Mouse (Mus musculus) CH12.LX (cell line): Measurements from ENCODE around the gene 4921517D22Rik. TPM values are rescaled to one million over a fixed set of nuclear protein-coding genes. Genes with fewer than 3 reads are reported as not detected.
A peak's percentile ranks its signal among the peaks of the same experiment; 100 is the strongest.

Experiments
- DNase-seq: peaks from one replicate; pipeline ENCODE4 v3.0.0-alpha.2; 2013; ENCODE audit errors: extremely low read depth
- H3K27ac ChIP-seq: 2 replicates; pipeline ENCODE4 v1.5.1; 2012; ENCODE audit warnings: low read depth, mild to moderate bottlenecking, control low read depth, moderate library complexity; ENCODE audit not compliant: insufficient read depth
- H3K27me3 ChIP-seq: replicated peaks from 2 replicates; pipeline ENCODE3; 2012; ENCODE audit warnings: inconsistent platforms
- H3K36me3 ChIP-seq, 2 experiments: replicated peaks in 1 of 2; 2 replicates each; pipeline versions ENCODE3 to v1.6.1; 2012; ENCODE audit warnings: inconsistent platforms in 1 of 2, low read length in 1 of 2, mild to moderate bottlenecking in 1 of 2, mixed read lengths in 1 of 2, moderate library complexity in 1 of 2; ENCODE audit not compliant: control insufficient read depth in 1 of 2, insufficient read depth in 1 of 2
- H3K4me1 ChIP-seq, 2 experiments: 2 replicates each; pipeline ENCODE4 v1.6.1; 2012; ENCODE audit warnings: inconsistent platforms in 1 of 2, moderate library complexity in 1 of 2; ENCODE audit not compliant: insufficient read depth in 2 of 2, control insufficient read depth in 1 of 2
- H3K4me2 ChIP-seq: 2 replicates; pipeline ENCODE4 v1.6.1; 2012; ENCODE audit warnings: low read depth, mild to moderate bottlenecking, control low read depth; ENCODE audit not compliant: poor library complexity, insufficient read depth, severe bottlenecking
- H3K4me3 ChIP-seq, 3 experiments: fragments of 150-350 bp in 1 of 3; sonication (generic) in 1 of 3; replicated peaks in 1 of 3; 2 replicates each; pipeline versions ENCODE3 to v1.5.1; 2011 to 2012; ENCODE audit warnings: low read depth in 2 of 3, low read length in 2 of 3, mild to moderate bottlenecking in 2 of 3, moderate library complexity in 2 of 3, control low read depth in 1 of 3, improper control_type of control experiment in 1 of 3, inconsistent platforms in 1 of 3, mixed read lengths in 1 of 3; ENCODE audit not compliant: poor library complexity in 1 of 3
- H3K79me2 ChIP-seq: replicated peaks from 2 replicates; pipeline ENCODE4 v1.6.1; 2012; ENCODE audit warnings: mild to moderate bottlenecking, moderate library complexity; ENCODE audit not compliant: control insufficient read depth, poor library complexity, insufficient read depth, severe bottlenecking; ENCODE audit errors: extremely low read depth
- H3K9ac ChIP-seq: 2 replicates; pipeline ENCODE4 v1.6.1; 2012; ENCODE audit warnings: low read depth, mild to moderate bottlenecking, control low read depth, moderate library complexity; ENCODE audit not compliant: insufficient read depth
- H3K9me3 ChIP-seq: replicated peaks from 2 replicates; pipeline ENCODE3; 2012; ENCODE audit warnings: low read length, inconsistent platforms, mixed read lengths
- BHLHE40 ChIP-seq: IDR thresholded peaks from 2 replicates; pipeline ENCODE4 v1.6.1; 2011; ENCODE audit warnings: mild to moderate bottlenecking, low read depth, low read length, improper control_type of control experiment
- CHD1 ChIP-seq: IDR thresholded peaks from 2 replicates; pipeline ENCODE4 v1.6.1; 2012; ENCODE audit warnings: low read depth, low read length, improper control_type of control experiment, inconsistent platforms
- CTCF ChIP-seq, 2 experiments: IDR thresholded peaks in 1 of 2; conservative IDR thresholded peaks in 1 of 2; 2 replicates each; pipeline ENCODE4 v1.5.1; 2011 to 2012; ENCODE audit warnings: low read depth in 2 of 2, low read length in 2 of 2, improper control_type of control experiment in 1 of 2, inconsistent platforms in 1 of 2, mild to moderate bottlenecking in 1 of 2, moderate library complexity in 1 of 2
- E2F4 ChIP-seq: IDR thresholded peaks from 2 replicates; pipeline ENCODE4 v1.6.1; 2011; ENCODE audit warnings: low read depth, low read length, improper control_type of control experiment; ENCODE audit not compliant: insufficient replicate concordance
- EP300 ChIP-seq: IDR thresholded peaks from 2 replicates; pipeline ENCODE4 v1.6.1; 2011; ENCODE audit warnings: low read length, improper control_type of control experiment
- ETS1 ChIP-seq: conservative IDR thresholded peaks from 2 replicates; pipeline ENCODE4 v1.6.1; 2012; ENCODE audit warnings: low read depth, mild to moderate bottlenecking, inconsistent platforms, low read length, improper control_type of control experiment, moderate library complexity
- GABPA ChIP-seq: IDR thresholded peaks from 2 replicates; pipeline ENCODE4 v1.6.1; 2012; ENCODE audit warnings: low read depth, low read length, improper control_type of control experiment, inconsistent platforms; ENCODE audit not compliant: insufficient replicate concordance
- IRF4 ChIP-seq: IDR thresholded peaks from 2 replicates; pipeline ENCODE4 v1.6.1; 2014; ENCODE audit warnings: low read depth, mild to moderate bottlenecking, inconsistent platforms, low read length, improper control_type of control experiment
- MAX ChIP-seq: IDR thresholded peaks from 2 replicates; pipeline ENCODE4 v1.6.1; 2011; ENCODE audit warnings: low read length, improper control_type of control experiment
- MAZ ChIP-seq: IDR thresholded peaks from 2 replicates; pipeline ENCODE4 v1.6.1; 2012; ENCODE audit warnings: low read depth, mild to moderate bottlenecking, inconsistent platforms, low read length, improper control_type of control experiment, moderate library complexity
- MXI1 ChIP-seq: IDR thresholded peaks from 2 replicates; pipeline ENCODE4 v1.6.1; 2011; ENCODE audit warnings: mild to moderate bottlenecking, low read depth, low read length, improper control_type of control experiment
- PAX5 ChIP-seq: IDR thresholded peaks from 2 replicates; pipeline ENCODE4 v1.6.1; 2012; ENCODE audit warnings: low read length, inconsistent platforms, mixed read lengths
- POLR2A ChIP-seq: IDR thresholded peaks from 2 replicates; pipeline ENCODE4 v1.6.1; 2011; ENCODE audit warnings: low read depth, mild to moderate bottlenecking, improper control_type of control experiment, low read length
- SIN3A ChIP-seq: IDR thresholded peaks from 2 replicates; pipeline ENCODE4 v1.6.1; 2012; ENCODE audit warnings: low read length, improper control_type of control experiment, inconsistent platforms
- TCF12 ChIP-seq: IDR thresholded peaks from 2 replicates; pipeline ENCODE4 v1.6.1; 2014; ENCODE audit warnings: low read depth, mild to moderate bottlenecking, inconsistent platforms, low read length, improper control_type of control experiment
- UBTF ChIP-seq: IDR thresholded peaks from 2 replicates; pipeline ENCODE4 v1.6.1; 2012; ENCODE audit warnings: low read depth, mild to moderate bottlenecking, inconsistent platforms, low read length, improper control_type of control experiment, moderate library complexity
- USF1 ChIP-seq: IDR thresholded peaks from 2 replicates; pipeline ENCODE4 v1.6.1; 2014; ENCODE audit warnings: low read depth, mild to moderate bottlenecking, inconsistent platforms, low read length, improper control_type of control experiment
- ZKSCAN1 ChIP-seq: IDR thresholded peaks from 2 replicates; pipeline ENCODE4 v1.6.1; 2012; ENCODE audit warnings: low read depth, inconsistent platforms, low read length, improper control_type of control experiment, borderline replicate concordance
- ZNF384 ChIP-seq: IDR thresholded peaks from 2 replicates; pipeline ENCODE4 v1.6.1; 2012; ENCODE audit warnings: low read depth, low read length, improper control_type of control experiment, inconsistent platforms
- dilution Hi-C: fragments of 300-500 bp; cut with MboI; formaldehyde crosslinking; loops from 2 replicates; pipeline ENCODE4 v1.14.3; 2020; ENCODE audit warnings: low sequenced_read_pairs; ENCODE audit not compliant: extremely low pct_unique_long_range_greater_than_20kb, extremely low pct_ligation_motif_present
- in situ Hi-C: fragments of 300-500 bp; cut with MboI; formaldehyde crosslinking; loops from 3 replicates; pipeline ENCODE4 v1.14.3; 2019; ENCODE audit warnings: low sequenced_read_pairs, low pct_ligation_motif_present, low pct_unique_long_range_greater_than_20kb, mixed read lengths
- polyA plus RNA-seq: library from polyadenylated mRNA; unstranded; fragments of >175 nt; gene quantifications from 2 replicates; pipeline ENCODE4 v1.2.1, GENCODE M21; 2012; ENCODE audit warnings: low read depth; ENCODE audit not compliant: insufficient read length
- total RNA-seq, 2 experiments: library from RNA; depleted of rRNA; stranded (reverse); fragments of 300-350 nt in 1 of 2; fragments of >200 nt in 1 of 2; gene quantifications; 2 replicates each; pipeline ENCODE4 v1.2.3; 2012 to 2014

4921517D22Rik gene
- total and polyA plus RNA-seq, 3 experiments, result not detected

- Histone ChIP-seq H3K79me2 (no peaks in the 10 kb centered on the region), H3K27me3 (no peaks in the 10 kb centered on the region), H3K4me3 (no peak overlapping the region), H3K9ac (no peak overlapping the region), H3K4me2 (peak overlapping the region; percentile 57), H3K27ac (no peak overlapping the region), H3K9me3 (no peaks in the 10 kb centered on the region), H3K4me1 (peaks cover 5 to 28% of the 10 kb centered on the region in 2 experiments; a peak in 3 of 4 replicates), H3K36me3 (peaks cover 0 to 11% of the 10 kb centered on the region in 2 experiments)
- dilution Hi-C loops (no loop called here), in situ Hi-C loops (no loop called here)
- TF ChIP-seq BHLHE40, result no peak
- no peak for TF ChIP-seq SIN3A
- TF ChIP-seq ETS1, result no peak
- no peak for TF ChIP-seq MXI1
- no peak for TF ChIP-seq MAX
- no peak for TF ChIP-seq IRF4
- TF ChIP-seq CTCF (conservative IDR thresholded peaks at IDR 0.05 in 1 of 2, IDR thresholded peaks at IDR 0.05 in 1 of 2; ENCODE audit: low read depth in 2 of 2, low read length in 2 of 2), result no peak
- no peak for TF ChIP-seq E2F4
- no peak for TF ChIP-seq POLR2A
- TF ChIP-seq UBTF, result no peak
- TF ChIP-seq CHD1, result no peak
- TF ChIP-seq EP300, result no peak
- no peak for TF ChIP-seq PAX5
- DNase-seq, result no peak
These were observed 19.7 kb downstream of the 4921517D22Rik start for GRCm38 (mm10) chr13:59674215-59674614.

GRCm38 (mm10) chr13:59673597-59673996 is 20.3 kb downstream of the 4921517D22Rik start:
- Histone ChIP-seq H3K27ac (no peak overlapping the region), H3K4me1 (peaks cover 5 to 35% of the 10 kb centered on the region in 2 experiments; a peak in 3 of 4 replicates), H3K4me2 (no peak overlapping the region), H3K9me3 (no peaks in the 10 kb centered on the region), H3K9ac (no peak overlapping the region), H3K4me3 (no peak overlapping the region), H3K27me3 (no peaks in the 10 kb centered on the region), H3K79me2 (no peaks in the 10 kb centered on the region), H3K36me3 (peaks cover 0 to 11% of the 10 kb centered on the region in 2 experiments)
- dilution Hi-C loops, result no loop called here
- TF ChIP-seq BHLHE40, result no peak
- no peak for TF ChIP-seq POLR2A
- TF ChIP-seq TCF12, result no peak
- TF ChIP-seq MXI1, result no peak
- no peak for TF ChIP-seq ZKSCAN1
- TF ChIP-seq ZNF384, result no peak
- TF ChIP-seq GABPA, result no peak
- no peak for TF ChIP-seq USF1
- no peak for TF ChIP-seq MAZ
- no peak for TF ChIP-seq CHD1
- in situ Hi-C loops, result no loop called here
- no peak for DNase-seq
